Mouse (Mus musculus): ENCODE data around the gene Gal3st3. TPM values are rescaled to one million over a fixed set of nuclear protein-coding genes. Genes with fewer than 3 reads are reported as not detected.
"Not testable (repeated sequence)": the region's sequence is repeated elsewhere in the genome, so short reads cannot be mapped to it uniquely, and the experiment has no call there.

Gal3st3 gene
- polyA plus RNA-seq, 1 experiment from 2014 or later = 7.7 TPM

DNA sequence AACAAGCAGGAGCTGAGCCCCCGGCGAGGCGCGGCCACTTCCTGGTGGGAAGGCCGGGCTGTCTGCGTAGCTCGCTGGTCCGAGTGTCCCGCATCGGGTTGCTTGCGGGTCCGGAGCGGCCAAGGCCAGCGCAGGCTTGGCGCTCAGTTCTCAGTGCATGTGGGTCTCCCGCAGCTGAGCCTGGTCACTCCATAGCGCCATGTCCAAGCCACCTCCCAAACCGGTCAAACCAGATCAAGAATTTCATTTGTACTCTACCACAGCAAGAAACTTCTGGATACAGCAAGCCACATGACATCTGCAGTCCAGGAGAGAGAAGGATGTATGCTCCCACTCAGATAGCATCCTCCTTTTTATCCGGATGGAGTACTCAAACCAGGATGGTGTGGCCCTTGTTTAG, 29.8 kb downstream of the Gal3st3 start:
- H3K9ac ChIP-seq (ENCODE audit: low read length) = no peak overlapping the region
- no peaks in the 10 kb centered on the region for H3K4me1 ChIP-seq (ENCODE audit: control insufficient read depth, insufficient read depth, low read length)
- H3K9me3 ChIP-seq (replicated peaks; ENCODE audit: control insufficient read depth, low read length) = no peaks in the 10 kb centered on the region
- no peak overlapping the region for H3K4me3 ChIP-seq (ENCODE audit: low read length)
- H3K27ac ChIP-seq (ENCODE audit: low read length) = no peak overlapping the region
- H3K27me3 ChIP-seq (ENCODE audit: control insufficient read depth, insufficient read depth, low read length) = no peaks in the 10 kb centered on the region
- 74% methylated on average over 19 of the region's 19 CpGs for WGBS
- no peak for ATAC-seq (replicated peaks; ENCODE audit: extremely low read depth, insufficient read depth, low FRiP score)
- no peak overlapping the region for H3K4me2 ChIP-seq (ENCODE audit: low read depth, low read length)
- H3K36me3 ChIP-seq (ENCODE audit: control insufficient read depth, insufficient read depth) = no peaks in the 10 kb centered on the region

- no peak for ATAC-seq (replicated peaks; ENCODE audit: extremely low read depth, insufficient read depth, low FRiP score)
- Histone ChIP-seq H3K9ac (ENCODE audit: low read length) (no peak overlapping the region), H3K4me1 (ENCODE audit: control insufficient read depth, insufficient read depth, low read length) (peaks cover 6% of the 10 kb centered on the region), H3K4me3 (ENCODE audit: low read length) (no peak overlapping the region), H3K9me3 (replicated peaks; ENCODE audit: control insufficient read depth, low read length) (no peaks in the 10 kb centered on the region), H3K36me3 (ENCODE audit: control insufficient read depth, insufficient read depth) (no peaks in the 10 kb centered on the region), H3K27ac (ENCODE audit: low read length) (peak overlapping the region; percentile 39), H3K4me2 (ENCODE audit: low read depth, low read length) (no peak overlapping the region), H3K27me3 (ENCODE audit: control insufficient read depth, insufficient read depth, low read length) (no peaks in the 10 kb centered on the region)
- WGBS = 34% methylated on average over 5 of the region's 5 CpGs
Measured at GRCm38 (mm10) chr19:5334741-5335140, 36.6 kb downstream of the Gal3st3 start.

- ATAC-seq (replicated peaks; ENCODE audit: extremely low read depth, insufficient read depth, low FRiP score) = no peak
- H3K4me1 ChIP-seq (ENCODE audit: control insufficient read depth, insufficient read depth, low read length) = peaks cover 6% of the 10 kb centered on the region
- H3K4me2 ChIP-seq (ENCODE audit: low read depth, low read length) = no peak within 1 kb of the TSS
- H3K4me3 ChIP-seq (ENCODE audit: low read length) = no peak within 1 kb of the TSS
- 82% methylated on average over 6 of the region's 6 CpGs for WGBS
- H3K9me3 ChIP-seq (replicated peaks; ENCODE audit: control insufficient read depth, low read length) = no peaks in the 10 kb centered on the region
- peak within 1 kb of the TSS; percentile 39 for H3K27ac ChIP-seq (ENCODE audit: low read length)
- H3K9ac ChIP-seq (ENCODE audit: low read length) = no peak within 1 kb of the TSS
- no peaks in the 10 kb centered on the region for H3K36me3 ChIP-seq (ENCODE audit: control insufficient read depth, insufficient read depth)
- no peaks in the 10 kb centered on the region for H3K27me3 ChIP-seq (ENCODE audit: control insufficient read depth, insufficient read depth, low read length)
Measured at GRCm38 (mm10) chr19:5335441-5335840, 37.3 kb downstream of the Gal3st3 start, which contains the start of gene Catsper1. TSS of gene Catsper1 (plus strand) at chr19:5335741.

- Histone ChIP-seq H3K4me3 (ENCODE audit: low read length) (no peak overlapping the region), H3K4me1 (ENCODE audit: control insufficient read depth, insufficient read depth, low read length) (peaks cover 6% of the 10 kb centered on the region), H3K27ac (ENCODE audit: low read length) (no peak overlapping the region), H3K27me3 (ENCODE audit: control insufficient read depth, insufficient read depth, low read length) (no peaks in the 10 kb centered on the region), H3K9me3 (replicated peaks; ENCODE audit: control insufficient read depth, low read length) (no peaks in the 10 kb centered on the region), H3K36me3 (ENCODE audit: control insufficient read depth, insufficient read depth) (no peaks in the 10 kb centered on the region), H3K9ac (ENCODE audit: low read length) (no peak overlapping the region), H3K4me2 (ENCODE audit: low read depth, low read length) (no peak overlapping the region)
- no peak for ATAC-seq (replicated peaks; ENCODE audit: extremely low read depth, insufficient read depth, low FRiP score)
- 17% methylated on average over 5 of the region's 5 CpGs for WGBS
Measured at GRCm38 (mm10) chr19:5337975-5338374, 39.8 kb downstream of the Gal3st3 start.

DNA sequence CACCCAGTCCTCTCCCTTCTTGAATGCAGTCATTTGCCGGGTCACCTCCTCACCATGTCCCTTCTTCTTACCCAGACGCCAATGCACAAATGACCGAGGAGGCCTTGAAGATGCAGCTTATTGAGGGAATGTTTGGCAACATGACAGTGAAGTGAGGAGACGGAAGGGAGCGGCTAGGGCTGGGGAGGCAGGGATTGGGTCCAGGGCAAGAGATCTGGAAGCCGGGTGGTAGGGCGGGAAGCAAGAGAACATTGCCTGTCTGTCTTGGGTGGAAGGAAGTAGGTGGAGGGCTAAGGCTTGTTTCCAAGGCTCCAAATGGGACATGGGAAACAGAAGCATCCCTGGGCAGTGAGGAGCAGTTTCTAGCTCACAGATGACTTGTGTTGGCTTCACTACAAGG, 43.2 kb downstream of the Gal3st3 start:
- H3K4me3 ChIP-seq (ENCODE audit: low read length) = no peak overlapping the region
- H3K27ac ChIP-seq (ENCODE audit: low read length) = no peak overlapping the region
- H3K4me2 ChIP-seq (ENCODE audit: low read depth, low read length) = no peak overlapping the region
- no peak overlapping the region for H3K9ac ChIP-seq (ENCODE audit: low read length)
- no peaks in the 10 kb centered on the region for H3K9me3 ChIP-seq (replicated peaks; ENCODE audit: control insufficient read depth, low read length)
- H3K36me3 ChIP-seq (ENCODE audit: control insufficient read depth, insufficient read depth) = no peaks in the 10 kb centered on the region
- ATAC-seq (replicated peaks; ENCODE audit: extremely low read depth, insufficient read depth, low FRiP score) = no peak
- no peaks in the 10 kb centered on the region for H3K27me3 ChIP-seq (ENCODE audit: control insufficient read depth, insufficient read depth, low read length)
- H3K4me1 ChIP-seq (ENCODE audit: control insufficient read depth, insufficient read depth, low read length) = 0 out of 2 replicates have a peak, but pooled peaks cover 5% of the 10 kb centered on the region
- WGBS = 83% methylated on average over 7 of the region's 7 CpGs

GRCm38 (mm10) chr19:5345297-5346131, 47.4 kb downstream of the Gal3st3 start:
- H3K27ac ChIP-seq (ENCODE audit: low read length) = peak overlapping the region; percentile 32
- no peaks in the 10 kb centered on the region for H3K27me3 ChIP-seq (ENCODE audit: control insufficient read depth, insufficient read depth, low read length)
- H3K9me3 ChIP-seq (replicated peaks; ENCODE audit: control insufficient read depth, low read length) = no peaks in the 10 kb centered on the region
- ATAC-seq (replicated peaks; ENCODE audit: extremely low read depth, insufficient read depth, low FRiP score) = peak; percentile 71
- no peaks in the 10 kb centered on the region for H3K36me3 ChIP-seq (ENCODE audit: control insufficient read depth, insufficient read depth)
- no peak overlapping the region for H3K4me2 ChIP-seq (ENCODE audit: low read depth, low read length)
- H3K4me1 ChIP-seq (ENCODE audit: control insufficient read depth, insufficient read depth, low read length) = peaks cover 10% of the 10 kb centered on the region
- no peak overlapping the region for H3K9ac ChIP-seq (ENCODE audit: low read length)
- 55% methylated on average over 6 of the region's 6 CpGs for WGBS
- no peak overlapping the region for H3K4me3 ChIP-seq (ENCODE audit: low read length)

DNA sequence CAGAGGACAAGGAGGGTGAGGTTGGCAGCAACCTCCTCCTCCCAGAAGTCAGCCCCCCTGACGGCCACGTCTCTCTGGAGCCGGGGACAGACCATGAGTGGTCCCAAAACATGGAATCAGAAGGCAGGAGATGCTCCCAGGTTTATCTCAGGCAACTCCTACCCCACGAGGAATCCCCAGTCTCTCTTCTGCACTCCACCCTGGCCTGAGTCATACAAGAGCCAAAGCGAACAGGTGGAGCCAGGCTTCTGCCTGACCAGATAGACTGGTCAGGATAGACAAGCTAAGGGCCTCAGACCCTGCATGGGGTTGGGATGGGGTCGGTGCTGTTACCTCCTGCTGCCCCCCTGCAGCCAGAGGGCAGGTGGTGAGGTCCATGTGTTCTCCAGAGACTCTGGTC, 49.9 kb downstream of the Gal3st3 start:
- no peak overlapping the region for H3K4me3 ChIP-seq (ENCODE audit: low read length)
- no peak overlapping the region for H3K27ac ChIP-seq (ENCODE audit: low read length)
- no peak overlapping the region for H3K9ac ChIP-seq (ENCODE audit: low read length)
- H3K4me2 ChIP-seq (ENCODE audit: low read depth, low read length) = no peak overlapping the region
- no peaks in the 10 kb centered on the region for H3K27me3 ChIP-seq (ENCODE audit: control insufficient read depth, insufficient read depth, low read length)
- ATAC-seq (replicated peaks; ENCODE audit: extremely low read depth, insufficient read depth, low FRiP score) = no peak
- WGBS = 70% methylated on average over 6 of the region's 6 CpGs
- no peaks in the 10 kb centered on the region for H3K36me3 ChIP-seq (ENCODE audit: control insufficient read depth, insufficient read depth)
- H3K4me1 ChIP-seq (ENCODE audit: control insufficient read depth, insufficient read depth, low read length) = peaks cover 10% of the 10 kb centered on the region
- no peaks in the 10 kb centered on the region for H3K9me3 ChIP-seq (replicated peaks; ENCODE audit: control insufficient read depth, low read length)

- Histone ChIP-seq H3K27ac (ENCODE audit: low read length) (no peak overlapping the region), H3K36me3 (ENCODE audit: control insufficient read depth, insufficient read depth) (no peaks in the 10 kb centered on the region), H3K4me3 (ENCODE audit: low read length) (peak overlapping the region; percentile 55), H3K4me2 (ENCODE audit: low read depth, low read length) (peak overlapping the region; percentile 89), H3K9ac (ENCODE audit: low read length) (peak overlapping the region; percentile 74), H3K9me3 (replicated peaks; ENCODE audit: control insufficient read depth, low read length) (no peaks in the 10 kb centered on the region), H3K4me1 (ENCODE audit: control insufficient read depth, insufficient read depth, low read length) (peaks cover 10% of the 10 kb centered on the region), H3K27me3 (ENCODE audit: control insufficient read depth, insufficient read depth, low read length) (no peaks in the 10 kb centered on the region)
- 4% methylated on average over 34 of the region's 34 CpGs for WGBS
- peak; percentile 44; the same call in 1 of the 2 replicates for ATAC-seq (replicated peaks; ENCODE audit: extremely low read depth, insufficient read depth, low FRiP score)
Measured at GRCm38 (mm10) chr19:5348526-5349501, 50.7 kb downstream of the Gal3st3 start.

DNA sequence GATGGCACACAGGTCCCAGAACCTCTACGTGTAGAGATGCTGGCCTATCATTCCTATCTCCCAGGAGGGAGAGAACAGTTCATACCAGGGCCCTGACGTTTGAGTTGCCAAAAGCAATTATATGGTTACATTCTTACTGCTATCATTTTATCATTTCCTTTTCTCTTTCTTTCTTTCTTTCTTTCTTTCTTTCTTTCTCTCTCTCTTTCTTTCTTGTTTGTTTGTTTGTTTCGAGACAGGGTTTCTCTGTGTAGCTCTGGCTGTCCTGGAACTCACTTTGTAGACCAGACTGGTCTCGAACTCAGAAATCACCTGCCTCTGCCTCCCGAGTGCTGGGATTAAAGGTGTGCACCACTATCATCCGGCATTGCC, 51.4 kb downstream of the Gal3st3 start, which contains the start of gene Cst6:
Cst6 (minus strand) TSS at position 73 of the 372 bp plus-strand sequence.
- H3K27me3 ChIP-seq (ENCODE audit: control insufficient read depth, insufficient read depth, low read length); H3K27ac ChIP-seq (ENCODE audit: low read length); H3K36me3 ChIP-seq (ENCODE audit: control insufficient read depth, insufficient read depth); ATAC-seq (replicated peaks; ENCODE audit: extremely low read depth, insufficient read depth, low FRiP score); H3K9me3 ChIP-seq (replicated peaks; ENCODE audit: control insufficient read depth, low read length); H3K4me1 ChIP-seq (ENCODE audit: control insufficient read depth, insufficient read depth, low read length): not testable (repeated sequence)
- Histone ChIP-seq H3K4me3 (ENCODE audit: low read length) (peak within 1 kb of the TSS; percentile 55), H3K9ac (ENCODE audit: low read length) (peak within 1 kb of the TSS; percentile 74), H3K4me2 (ENCODE audit: low read depth, low read length) (peak within 1 kb of the TSS; percentile 89)
- 64% methylated on average over 6 of the region's 6 CpGs for WGBS

Measured in heart, embryonic 16.5 days (tissue).